Mouse (Mus musculus) thymus, postnatal 10 days (tissue): ENCODE data around the gene Mmp28.

Experiments used
- DNase-seq, 2 experiments: peaks; one replicate each; pipeline ENCODE4 v3.0.0; 2021; ENCODE audit warnings: low spot score in 2 of 2

Mmp28 gene

DNA sequence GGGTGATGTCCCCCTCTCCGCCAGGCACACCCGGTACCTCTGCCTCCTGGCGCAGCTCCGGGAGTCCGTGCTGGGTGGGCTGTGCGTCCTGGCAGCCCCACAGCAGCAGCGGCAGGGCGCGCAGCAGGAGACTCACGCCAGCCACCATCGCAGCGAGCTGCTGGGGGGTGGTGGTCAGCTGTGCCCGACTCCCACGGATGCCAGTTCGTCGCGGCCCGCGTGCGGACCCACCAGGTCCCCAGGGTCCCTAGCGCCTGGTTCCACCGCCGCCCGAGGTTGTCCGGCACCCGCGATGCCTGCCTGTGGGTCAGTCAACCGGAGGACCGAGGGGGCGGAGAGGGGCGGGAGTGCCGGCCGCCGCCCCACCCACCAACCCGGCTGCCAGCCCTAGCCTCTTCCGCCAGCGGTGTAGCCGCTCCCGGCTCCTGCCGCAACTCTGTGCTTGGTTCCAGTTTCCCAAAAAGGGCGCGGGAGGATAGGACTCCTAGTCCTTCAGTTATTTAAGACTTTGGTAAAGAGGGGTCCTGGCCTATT is at the start of gene Mmp28:
Gene Mmp28, minus strand, starts transcription at position 361 of the 534 bp plus-strand sequence.
- no peak for DNase-seq

DNA sequence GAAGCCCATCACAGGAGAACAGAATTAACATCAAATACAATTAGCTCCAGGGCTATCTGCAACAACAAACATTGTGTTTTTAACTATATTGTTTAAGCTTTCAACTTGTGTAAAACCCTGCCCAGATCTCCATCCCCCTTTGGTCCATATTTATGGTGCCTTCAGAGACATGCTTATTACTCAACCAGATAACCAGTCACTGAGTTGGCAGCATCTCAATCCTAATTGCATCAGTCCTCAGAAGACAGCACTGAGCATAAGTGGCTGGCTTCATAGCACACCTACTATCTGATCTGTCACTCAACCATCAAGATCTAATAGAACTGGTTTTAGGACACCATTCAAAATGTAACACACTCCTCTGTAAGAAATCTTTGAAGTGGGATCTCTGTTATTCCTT is 46.6 kb upstream of the Mmp28 start:
- DNase-seq: no peak

DNA sequence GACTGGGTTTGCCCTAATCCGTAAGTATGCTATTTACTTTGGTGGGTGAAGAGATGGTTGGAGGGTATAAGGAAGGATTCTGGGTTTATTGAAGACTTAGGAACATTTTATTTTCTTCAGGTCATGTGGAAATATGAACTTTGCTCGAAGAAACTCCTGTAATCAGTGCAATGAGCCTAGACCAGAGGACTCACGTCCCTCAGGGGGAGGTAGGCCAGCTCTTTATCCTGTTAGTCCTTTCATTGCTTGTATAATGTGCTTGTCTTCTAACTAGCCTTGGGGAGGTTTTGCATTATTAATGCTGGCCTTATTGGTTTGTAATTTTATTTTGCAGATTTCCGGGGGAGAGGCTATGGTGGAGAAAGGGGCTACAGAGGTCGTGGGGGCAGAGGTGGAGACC is 41.4 kb upstream of the Mmp28 start:
- no peak for DNase-seq

DNA sequence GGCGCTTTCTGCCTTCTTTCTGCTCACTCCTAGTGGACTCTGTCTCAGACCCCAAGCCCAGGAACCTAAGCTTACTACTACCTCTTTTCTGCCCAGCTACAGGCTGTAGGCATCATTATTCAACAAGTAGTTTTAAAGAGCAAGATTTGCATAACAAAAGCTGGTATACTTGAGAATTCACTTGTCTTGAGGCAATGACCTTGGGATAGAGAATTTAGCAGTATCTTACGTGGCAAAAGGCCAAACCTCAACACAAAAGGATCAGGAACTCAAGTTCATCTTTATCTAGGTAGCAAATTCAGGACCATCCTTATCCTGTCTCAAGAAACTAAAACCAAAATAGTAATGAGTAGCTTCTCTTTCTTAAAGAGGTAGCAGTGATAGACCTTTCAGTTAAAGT is 32.7 kb upstream of the Mmp28 start:
- no peak for DNase-seq

DNA sequence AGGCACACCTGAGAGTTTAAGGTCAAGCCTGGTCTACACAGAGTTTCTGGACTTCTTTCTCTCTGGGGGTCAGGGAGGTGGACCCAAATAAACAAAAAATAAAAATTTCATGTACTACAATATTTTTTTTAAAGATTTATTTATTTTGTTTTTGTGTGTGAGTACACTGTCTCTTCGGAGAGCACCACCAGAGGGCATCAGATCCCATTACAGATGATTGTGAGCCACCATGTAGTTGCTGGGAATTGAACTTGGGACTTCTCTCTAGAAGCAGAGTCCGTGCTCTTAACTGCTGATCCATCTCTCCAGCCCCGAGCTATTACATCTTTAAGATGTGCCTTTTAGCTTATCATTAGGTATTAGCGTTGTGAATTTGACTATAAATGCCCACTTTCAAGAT is 28.6 kb upstream of the Mmp28 start:
- no peak for DNase-seq

DNA sequence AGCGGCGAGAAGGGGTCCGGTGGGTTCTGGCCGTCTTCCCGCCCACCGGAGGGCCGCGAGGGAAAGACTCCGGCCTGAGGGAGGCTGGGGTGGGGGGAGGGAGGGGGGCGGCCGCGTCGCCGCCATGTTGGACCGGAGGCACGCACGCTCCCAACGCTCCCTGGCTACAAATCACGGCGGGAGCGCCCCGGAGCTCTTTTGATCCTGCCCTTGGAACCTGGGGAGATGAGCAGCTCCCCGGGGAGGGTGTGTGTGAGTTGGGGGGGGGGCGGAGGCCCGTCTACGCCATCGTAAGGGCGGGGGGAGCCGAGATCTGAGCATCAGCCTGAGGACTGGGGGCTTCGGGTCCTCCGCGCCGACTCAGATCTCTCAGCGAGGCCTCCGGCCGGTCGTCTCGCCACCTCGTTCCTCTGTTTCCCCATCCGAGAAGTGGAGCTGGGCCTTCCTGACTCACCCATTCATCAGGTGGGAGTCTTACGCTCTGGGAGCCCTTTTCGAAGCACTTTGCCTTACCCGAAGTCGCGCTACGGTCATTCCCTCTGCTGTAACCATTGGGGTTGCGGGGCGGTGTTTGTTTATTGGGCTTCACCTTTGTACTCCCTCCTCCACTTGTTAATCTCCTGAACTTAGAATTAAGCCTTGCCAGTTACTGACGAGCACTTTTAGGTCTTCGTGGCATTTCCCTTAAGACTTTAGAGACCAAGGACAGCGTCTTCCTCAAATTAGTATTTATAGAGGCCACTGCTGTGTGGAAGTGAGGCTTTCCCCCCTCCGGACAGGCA is 10.6 kb upstream of the Mmp28 start:
- no peak for DNase-seq

DNA sequence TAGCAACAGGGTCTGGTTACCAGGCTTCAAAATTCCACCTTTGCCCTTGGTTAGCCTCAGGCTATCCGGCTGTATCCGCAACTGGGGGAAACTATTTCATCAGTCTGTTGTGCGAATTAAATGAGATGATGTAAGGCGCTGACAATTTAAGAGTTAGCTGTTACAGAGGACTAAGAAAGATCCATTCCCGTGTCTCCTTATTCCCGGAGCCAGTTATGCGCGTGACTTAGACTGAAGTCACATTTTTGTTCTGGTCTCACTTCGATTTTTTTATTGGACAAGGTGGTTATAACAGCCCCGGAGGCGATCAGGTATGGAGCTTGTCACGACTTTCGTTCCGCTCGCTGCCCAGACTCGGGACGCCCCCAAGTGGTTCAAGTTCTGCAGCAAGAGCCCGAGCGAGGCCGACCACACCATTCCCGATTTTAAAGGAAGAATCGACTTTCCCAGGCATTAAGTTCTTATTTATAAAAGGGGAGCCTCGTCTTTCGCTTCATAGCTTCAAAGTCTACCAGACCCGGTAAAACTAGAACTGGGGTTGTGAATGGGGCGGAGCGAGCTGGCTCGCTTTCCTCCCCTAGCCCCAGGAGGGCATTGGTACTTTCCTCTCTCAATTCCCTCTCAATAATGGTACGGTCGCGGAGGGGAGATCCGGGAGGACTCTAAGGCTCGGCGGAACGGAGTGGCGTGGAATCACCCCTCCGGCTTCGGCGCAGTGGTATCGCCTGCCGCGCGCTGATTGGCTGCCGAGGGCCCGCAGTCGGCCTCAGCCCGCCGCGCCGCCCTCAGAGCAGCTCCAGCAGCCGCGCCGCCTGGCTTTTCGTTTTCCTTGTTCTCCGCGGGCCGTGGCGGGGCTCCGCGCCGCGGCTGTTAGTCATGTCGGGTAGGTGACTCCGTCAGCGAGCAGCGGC is 9.7 kb upstream of the Mmp28 start, which contains the start of gene Taf15:
Gene Taf15, plus strand, starts transcription at position 763 of the 911 bp plus-strand sequence.
- DNase-seq: peak; percentile 98

DNA sequence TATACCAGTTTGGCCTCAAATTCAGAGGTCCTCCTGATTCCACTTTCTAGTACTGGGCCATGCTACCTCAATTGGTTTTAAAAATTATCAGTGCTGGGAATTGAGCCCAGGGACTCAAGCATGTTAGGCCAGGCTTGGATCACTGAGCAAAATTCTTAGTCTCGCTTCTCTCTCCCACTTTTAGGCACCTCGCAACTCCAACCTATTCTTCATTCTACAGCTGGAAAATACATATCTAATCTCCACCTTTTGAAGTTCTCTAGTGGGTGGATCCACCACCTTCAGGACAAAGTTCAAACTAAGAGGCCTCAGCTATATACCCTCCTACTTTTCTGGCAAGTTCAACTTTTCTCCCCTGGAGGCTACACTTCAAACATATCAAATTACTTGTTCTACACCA is 8.9 kb upstream of the Mmp28 start:
- no peak for DNase-seq

DNA sequence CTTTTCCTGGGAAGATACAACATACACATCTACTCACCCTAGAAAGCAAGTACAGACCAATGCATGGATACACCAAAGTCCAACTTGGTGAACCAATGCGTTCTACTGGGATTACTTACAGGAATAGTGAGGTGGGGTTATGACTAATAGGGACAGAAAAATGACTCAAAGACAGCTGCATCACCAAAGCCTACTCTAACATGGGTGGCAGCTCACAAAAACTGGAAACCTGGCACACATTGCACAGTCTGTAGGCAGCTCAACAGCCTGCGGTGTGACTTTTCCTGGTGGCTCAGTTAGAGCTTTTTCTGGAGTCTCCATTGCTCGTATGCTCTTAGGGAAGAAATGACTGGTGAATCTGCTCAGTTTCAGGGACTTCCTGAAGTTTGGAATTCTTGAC is 5.9 kb upstream of the Mmp28 start:
- no peak for DNase-seq

DNA sequence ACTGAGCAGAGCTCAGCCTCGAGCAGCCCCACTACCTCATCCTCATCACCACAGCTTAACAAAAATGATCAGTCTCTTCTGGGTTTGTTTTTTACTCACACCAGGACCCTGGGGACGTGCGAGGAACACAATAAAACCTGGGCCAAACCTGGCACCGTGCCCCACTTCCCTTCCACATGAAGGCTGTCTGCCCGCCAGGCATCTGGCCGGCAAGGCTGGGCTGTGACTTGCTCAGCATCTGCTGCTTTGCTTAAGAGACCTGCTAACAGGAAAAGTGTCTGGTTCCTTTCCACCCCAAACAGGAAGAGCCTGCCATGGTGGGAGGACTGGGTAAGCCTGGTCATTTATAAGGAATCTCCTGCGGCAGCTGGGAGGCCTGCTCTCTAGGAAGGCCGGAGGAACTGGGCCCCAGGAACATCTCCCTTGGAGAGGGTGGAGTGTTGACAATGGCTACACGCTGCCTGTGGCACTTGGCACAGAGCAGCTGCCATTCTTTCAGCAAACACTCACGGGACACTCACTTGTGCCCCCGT is 4.3 kb upstream of the Mmp28 start:
- no peak for DNase-seq

DNA sequence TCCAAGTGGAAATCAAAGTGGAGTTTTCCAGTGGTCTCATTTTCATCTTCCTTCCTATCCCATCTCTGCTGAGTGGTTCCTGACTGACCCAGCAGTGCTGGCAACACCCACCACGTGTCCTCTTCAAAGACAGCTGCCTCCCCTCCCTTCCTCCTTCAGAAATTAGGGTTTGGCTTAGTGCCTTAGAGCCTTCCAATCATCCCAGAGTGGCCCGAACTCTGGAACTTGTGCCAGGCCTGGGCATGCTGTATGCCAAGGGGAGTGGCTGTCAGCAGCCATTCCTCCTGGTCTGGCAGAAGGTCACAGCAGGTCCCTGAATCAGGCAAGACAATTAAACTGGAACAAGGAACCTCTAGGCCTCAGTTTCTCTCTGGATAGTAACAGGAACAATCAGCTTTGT is 3.1 kb upstream of the Mmp28 start:
- no peak for DNase-seq

DNA sequence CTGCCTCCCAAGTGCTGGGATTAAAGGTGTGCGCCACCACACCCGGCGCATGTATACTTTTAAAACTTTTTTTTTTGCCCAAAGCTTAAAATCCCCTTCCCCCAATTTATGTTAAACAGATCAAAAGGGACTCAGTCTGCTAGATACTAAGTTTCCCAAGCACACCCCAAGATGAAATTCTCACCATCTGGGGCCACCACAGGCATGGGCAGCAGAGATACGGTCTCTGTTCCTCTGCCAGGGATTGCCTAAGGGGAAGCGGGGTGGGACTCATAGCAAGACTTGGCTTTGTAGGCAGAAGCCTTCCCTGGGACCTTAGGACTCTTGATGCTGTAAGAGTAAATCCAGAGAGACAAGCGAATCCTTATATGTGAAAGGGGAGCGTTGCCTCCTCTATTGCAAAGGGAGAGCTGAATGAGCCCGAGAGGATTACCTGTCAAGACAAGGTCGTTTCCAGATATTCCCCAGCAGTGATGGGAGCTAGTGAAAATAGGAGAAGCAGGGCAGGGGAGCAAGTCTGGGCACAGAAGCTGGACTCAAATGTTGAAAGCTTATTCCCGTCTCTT is 1.3 kb downstream of the Mmp28 start:
- DNase-seq: no peak

DNA sequence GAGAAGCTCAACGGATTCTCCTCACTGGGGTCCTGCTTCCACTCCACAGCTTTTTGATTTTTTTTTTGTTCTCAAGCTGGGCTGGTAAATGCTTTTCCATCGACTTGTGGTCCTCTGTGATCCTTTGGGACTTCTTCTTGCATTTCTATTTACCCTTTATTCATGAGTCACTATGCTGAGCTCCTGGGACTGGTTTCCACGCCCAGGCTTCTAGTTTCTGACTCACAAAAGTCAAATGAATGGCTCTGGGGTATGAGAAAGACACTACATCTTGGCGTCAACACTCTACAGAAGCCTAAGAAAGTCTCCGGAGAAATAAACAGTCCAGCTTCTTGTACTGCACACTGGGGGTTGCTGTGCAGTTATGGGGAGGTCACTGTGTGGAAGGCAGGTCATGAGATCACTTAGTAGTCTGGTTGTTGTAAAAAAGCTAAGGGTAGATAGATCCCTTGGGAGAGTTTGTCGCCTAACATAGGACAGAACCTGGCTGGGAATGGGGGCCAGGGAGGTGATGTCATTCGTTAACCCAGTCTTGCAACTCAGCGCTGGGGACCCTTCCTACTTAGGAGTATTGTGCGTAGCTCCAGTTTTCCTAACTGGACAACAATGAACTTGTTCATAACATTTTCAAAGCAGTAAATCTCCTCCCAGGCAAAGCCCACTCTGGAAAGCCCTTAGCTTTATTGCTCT is 4.8 kb downstream of the Mmp28 start:
- no peak for DNase-seq

DNA sequence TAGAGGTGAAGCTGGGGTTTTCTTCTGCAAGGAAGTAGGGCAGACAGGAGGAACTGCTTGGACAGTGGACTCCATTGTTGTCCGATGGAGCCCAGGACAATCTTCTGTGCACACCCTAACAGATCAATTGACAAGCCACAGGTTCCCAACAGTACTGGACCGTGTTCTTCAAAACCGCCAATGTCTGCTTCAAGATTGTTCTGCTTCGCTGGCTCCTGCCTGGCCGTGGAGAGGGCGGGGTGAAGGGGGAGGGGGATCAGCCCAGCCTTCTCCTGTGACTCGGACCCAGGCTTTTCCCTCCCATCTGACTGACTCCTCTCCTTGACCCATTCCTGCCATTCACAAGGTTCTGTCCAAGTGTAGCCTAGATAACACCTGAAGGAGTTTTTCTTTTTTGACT is 5.6 kb downstream of the Mmp28 start:
- no peak for DNase-seq

DNA sequence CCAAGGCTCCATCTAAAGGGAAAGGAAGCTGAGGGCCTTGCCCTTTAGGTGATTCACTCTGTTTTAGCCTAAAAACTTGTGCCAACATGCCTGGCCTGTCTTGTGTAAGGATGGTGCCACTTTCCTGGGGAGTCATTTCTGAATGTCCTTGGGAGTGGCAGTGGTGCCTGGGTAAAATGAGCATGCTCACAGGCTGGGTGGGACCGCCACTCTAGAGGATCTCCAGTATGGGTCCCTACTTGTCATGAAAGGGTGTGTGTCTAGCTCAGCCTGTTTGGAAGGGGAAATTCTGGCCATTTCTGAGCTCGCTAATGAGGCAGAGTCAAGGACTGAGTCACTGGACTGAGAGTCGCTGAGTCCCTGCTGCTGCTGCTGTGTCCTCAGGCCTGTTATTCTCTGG is 7.3 kb downstream of the Mmp28 start:
- no peak for DNase-seq

DNA sequence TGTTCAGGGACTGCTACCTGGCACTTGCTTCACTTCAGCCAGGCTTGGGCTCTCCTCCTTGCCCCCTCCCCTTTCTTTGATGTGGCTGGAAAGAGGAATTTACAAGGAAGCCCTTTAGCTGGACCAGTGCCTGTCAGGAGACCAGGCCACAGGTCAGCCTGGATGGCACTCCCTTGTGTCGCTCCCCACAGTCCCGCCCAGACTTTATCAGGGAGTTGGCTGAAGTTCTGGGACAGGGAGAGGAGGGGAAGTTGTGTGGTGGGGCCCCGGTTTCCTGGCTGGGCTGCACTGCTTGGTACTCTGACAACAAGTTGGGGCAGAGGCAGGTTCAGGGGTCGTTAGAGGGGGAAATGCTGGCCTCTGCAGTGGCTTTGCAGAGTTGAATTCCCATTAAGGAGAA is 8.3 kb downstream of the Mmp28 start:
- no peak for DNase-seq

DNA sequence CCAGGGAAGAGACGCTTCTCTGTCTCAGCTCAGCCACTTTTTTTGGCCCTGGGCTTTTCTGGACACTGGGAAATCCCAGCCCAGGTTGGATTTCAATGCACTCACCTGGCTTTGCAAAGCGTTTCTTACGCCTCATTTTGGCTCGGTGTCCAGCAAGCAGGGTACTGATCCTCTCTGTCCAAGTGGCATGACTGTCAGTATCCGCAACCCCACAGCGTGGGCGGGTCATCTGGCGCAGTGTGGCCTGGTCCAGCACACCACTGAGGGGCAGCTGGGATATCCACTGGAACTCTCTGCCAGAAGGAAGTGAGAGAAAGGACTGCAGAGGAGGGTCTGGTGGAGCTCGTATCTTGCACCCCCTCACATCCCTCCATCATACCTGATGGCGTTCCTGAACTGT is 11.6 kb downstream of the Mmp28 start:
- DNase-seq: no peak

DNA sequence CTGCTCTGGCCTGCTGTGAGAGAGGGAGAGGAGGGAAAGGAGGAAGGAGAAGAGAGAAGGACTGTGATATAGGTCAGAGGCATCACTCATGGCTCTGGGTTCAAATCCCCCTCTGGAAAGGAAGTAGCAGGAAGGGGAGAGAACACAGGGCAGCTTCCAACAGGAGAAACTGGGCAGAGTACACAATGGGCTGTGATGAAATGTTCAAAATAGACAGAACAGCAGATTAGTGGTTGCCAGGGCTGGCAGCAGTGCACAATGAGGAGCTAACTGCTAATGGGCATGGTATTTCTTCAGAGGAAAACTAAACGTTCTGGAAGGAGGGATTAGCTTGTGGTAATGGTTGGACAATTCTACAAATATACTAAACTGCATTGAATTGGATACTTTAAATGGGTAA is 12.3 kb downstream of the Mmp28 start:
- no peak for DNase-seq

DNA sequence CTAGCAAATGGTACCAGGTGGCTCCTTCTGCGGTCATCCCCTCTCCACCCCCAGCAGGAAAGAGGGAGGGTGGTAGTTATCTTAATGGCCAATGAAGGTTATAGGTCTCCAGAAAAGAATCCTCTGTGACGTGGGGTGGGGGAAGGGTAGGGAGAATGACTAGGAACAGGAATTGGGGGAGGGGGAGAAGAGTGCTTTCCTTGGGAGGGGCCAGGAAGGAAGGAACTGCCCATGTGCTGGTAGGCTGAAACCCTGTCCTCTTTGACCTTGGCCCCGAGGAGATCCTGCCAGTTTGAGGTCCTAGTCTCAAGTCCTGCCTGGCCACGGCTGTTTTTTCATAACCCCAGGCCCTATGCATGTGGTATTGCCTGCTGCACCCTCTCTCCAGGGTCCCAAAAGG is 13.6 kb downstream of the Mmp28 start:
- no peak for DNase-seq

DNA sequence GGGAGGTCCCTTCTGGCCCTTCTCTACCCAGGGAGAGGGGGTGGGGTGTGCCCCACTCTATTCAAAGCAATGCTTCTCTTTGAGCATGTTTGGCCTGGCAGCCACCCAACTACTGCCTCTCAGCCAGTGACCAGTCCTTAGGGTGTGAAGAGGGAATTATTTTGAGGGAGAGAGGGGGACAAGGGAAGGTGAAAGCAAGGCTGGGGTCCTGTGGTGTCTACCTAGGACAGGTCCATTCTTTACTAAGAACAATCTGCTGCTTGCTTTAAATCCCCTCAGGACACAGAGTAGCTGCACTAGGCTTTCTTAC is 14.0 kb downstream of the Mmp28 start:
- DNase-seq: no peak

DNA sequence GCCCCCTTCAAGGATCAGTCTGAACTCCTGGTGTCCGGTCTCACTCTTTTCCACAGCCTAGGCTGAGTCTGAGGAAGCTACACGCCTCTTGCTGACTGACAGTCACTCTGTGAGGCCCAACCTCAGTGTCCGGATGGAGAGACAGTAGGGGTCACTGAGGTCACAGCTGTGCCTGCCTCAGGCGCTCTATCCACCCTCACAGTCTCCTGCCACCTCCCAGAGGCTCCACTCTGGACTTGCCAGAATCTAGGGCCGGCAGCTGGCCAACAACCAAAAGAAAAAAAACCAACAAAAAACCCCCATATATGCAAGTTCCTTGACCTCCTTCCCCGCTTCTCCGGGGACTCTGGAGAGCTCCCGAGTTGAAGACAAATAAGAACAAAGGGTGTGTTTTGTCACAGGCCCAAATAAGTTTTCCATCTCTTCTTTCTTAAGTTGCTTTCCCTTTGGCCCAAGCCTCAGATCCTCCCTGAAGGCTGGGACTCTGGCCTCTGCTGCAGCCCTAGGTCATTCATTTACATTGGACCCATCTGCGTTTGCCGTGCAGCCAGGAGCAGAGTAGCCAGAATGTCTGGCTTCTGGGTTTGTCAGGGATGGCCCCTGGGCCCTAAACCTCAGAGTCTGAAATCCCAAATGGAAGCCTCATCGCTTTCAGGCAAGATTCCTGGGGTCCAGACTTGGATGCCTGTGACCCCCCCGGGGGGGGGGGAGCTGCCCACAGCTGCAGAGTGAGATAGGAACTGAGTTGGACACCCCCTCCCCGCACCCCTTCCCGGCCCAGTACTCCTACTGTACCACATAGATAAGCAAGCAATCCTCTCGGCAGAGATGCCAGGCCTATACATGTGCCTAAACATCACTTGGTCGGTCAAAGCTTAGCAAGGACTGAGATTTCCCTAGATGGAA is 14.6 kb downstream of the Mmp28 start:
- DNase-seq: no peak
